Mouse (Mus musculus): ENCODE results near the gene Lpp.

Gene Lpp

DNA sequence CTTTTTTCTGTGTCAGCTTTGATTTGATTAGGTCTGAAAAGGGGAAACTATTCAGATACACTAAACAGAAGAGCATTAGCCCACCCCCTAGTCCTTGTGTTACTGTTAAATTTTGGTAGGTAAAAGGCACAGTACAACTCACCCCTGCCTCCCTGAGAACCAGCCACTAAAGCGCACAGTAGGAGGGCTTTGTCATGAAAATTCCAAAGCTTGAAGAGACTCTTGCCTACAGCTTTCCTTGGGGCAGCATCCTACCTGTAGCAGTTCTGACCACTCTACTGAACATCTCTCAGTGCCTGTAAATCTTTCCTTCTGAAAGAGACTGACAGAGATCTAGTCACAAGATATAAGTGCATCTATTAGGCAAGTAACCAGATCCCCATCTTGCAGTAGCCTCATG is 482.4 kb downstream of the Lpp start:
- no peak for DNase-seq (ENCODE audit: low spot score in 2 of 2)

DNA sequence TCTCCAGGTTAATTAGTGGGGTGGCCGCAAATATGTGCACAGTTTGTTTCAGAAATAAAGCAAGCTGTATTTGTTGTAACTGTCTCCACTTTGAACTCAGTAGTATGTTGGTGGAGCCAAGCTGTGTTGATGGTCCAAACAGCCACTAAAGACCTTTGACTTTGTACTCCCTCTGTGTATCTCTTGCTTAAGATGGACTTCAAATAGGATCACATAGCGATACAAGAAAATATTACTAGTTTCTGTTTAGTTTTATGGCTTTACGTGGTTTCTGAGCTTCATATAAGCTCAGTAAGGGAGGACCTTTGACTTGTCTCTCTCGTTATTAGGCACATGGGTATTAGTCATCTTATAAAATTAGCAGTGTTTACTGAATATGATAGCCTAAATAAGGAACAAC is 485.7 kb downstream of the Lpp start:
- no peak for DNase-seq (ENCODE audit: low spot score in 2 of 2)

DNA sequence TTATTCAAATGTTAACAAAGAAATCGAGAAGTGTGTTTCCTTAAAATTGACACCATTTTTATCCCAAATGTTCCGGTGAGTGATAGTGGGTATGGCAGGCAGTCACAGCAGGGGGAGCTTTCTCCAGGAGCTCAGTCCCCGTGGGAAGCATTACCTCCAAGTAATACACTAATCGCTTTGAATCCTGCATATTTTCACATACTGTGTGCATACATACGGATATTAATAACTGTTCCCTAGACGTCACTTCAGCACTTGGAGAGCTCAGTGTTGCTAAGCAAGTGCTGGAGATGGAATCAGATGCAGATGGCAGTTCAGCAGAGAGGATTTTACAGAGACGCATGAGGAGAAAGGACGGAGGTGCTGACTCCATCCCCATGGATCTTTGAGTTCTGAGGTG is 487.4 kb downstream of the Lpp start:
- DNase-seq (ENCODE audit: low spot score in 2 of 2), result no peak

DNA sequence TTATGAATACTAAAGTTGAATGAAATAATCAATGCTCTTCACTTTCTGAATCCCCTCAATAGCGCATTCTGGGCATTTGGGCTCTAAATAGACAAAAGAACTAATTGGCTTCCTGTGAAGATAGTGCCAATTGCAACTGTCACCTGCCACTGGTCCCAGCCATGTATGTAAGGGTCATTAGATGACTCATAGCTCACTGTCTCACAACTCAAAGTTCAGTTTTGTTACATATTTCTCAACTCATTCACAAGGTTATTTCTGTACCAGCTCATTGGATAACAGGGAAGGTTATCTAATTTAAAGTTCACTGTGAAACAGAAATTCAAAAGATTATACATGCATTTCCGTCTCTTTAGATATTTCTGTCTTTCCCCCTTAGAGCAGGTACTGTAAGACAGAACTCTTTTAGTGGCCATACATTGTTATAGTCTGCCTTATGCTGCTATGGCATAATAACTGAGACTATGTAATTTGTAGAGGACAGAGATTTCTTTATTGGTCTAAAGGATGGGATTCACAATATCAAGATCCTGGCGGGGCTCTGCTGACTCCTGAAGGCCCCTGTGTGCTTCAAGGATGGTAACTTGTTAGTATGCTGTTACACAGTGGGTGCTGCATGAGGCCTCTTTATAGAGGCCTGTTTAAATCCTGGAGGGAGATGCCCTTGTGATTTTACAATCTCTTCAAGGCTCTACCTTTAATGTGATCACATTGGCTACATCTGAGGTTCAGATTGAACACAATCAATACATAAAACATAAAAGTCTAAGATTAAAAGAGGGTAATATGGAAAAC is 488.9 kb downstream of the Lpp start:
- no peak for DNase-seq (ENCODE audit: low spot score in 2 of 2)

DNA sequence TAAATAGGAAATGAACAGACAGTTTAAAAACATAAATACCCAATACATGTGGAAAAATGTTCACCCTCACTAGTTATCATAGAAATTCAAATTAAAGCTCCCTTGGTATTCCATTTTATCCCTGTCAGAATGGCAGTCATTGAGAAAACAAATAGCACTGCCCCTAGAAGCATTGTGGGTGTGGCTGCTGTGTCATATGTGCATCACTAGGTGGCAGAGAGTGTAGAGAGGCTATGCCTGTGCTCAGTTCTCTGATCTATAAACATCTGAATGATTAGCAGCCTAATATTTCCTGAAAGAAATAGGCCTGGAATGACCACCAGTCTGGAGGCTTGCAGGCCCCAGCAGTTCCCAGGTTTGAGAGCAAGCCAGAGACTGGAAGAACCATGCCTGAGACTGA is 490.7 kb downstream of the Lpp start:
- DNase-seq (ENCODE audit: low spot score in 2 of 2), result no peak

DNA sequence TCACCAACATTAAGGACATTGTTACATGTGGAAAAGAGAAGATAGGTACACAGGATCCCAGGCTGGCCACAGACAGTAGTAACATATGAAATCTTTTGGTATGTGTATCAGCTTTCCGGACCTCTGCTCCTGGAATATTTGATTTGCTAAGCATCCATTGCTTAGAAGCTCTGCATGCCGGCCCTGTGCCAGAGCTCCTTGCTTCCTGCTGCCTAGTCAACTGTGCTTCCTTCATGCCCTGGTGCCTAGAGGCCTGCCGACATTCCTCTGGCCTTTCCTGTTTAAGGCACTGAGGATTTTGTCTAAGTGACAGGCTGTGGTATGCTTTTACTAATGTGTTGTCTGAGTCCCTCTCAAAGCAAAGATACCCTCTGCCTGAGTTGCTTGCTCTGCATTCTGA is 493.0 kb downstream of the Lpp start:
- DNase-seq (ENCODE audit: low spot score in 2 of 2), result no peak

DNA sequence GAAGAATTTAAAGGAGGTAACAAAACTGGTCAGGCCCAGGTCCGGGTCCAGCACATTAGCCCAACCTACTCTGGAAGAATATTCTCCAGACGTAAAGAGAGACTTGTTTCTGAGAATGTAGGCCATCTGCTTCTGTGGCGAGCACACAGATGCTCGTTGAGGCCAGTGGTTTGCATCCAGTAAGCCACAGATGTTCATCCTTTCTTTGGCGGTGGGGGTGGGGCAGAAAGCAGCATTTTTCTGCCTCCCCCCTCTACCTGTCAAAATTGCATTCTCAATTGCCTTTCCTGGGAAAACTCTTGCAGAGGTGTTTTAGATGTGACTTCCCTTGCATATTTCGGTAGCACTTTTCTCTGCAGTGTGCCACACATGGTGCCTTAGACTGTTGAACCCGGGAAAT is 493.6 kb downstream of the Lpp start:
- no peak for DNase-seq (ENCODE audit: low spot score in 2 of 2)

DNA sequence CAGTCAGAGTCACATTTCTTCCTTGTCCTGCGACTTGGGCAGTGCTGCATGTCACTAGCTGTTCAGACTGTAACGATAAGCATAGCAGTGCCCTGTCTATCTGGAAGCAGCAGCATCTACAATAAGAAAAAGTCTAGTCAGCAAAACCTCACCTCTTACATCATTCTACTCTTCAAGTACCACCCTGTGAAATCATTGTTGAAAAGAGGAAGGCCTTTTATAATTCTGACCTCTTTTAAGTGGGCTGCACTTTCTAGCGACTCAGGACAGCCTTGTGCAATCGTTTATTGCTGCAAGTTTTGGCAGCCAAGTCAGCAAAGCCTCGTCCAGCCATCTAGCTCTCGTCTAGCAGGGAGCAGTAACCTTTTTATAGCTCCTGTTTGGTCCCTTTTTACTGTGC is 498.1 kb downstream of the Lpp start:
- peak in 1 of 2 experiments; percentile 42 for DNase-seq (ENCODE audit: low spot score in 2 of 2)

DNA sequence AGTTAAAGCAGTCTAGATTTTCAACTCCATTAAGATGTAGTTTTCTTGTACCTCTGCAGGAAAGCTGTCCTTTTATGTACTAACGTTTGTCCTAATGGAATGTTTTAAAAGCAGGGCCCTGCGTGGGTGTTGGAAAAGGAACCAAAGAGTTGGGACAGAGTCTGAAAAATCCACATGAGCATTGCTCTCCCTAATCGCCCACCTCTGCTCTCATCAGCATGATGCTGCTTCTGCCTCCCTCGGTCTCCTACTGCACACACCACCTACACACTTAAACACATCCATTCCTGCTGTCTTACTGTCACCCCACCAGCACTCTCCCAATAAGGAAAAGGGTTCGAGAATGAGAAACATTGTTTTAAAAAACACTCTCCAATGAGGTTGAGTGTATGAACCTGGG is 501.9 kb downstream of the Lpp start:
- no peak for DNase-seq (ENCODE audit: low spot score in 2 of 2)

DNA sequence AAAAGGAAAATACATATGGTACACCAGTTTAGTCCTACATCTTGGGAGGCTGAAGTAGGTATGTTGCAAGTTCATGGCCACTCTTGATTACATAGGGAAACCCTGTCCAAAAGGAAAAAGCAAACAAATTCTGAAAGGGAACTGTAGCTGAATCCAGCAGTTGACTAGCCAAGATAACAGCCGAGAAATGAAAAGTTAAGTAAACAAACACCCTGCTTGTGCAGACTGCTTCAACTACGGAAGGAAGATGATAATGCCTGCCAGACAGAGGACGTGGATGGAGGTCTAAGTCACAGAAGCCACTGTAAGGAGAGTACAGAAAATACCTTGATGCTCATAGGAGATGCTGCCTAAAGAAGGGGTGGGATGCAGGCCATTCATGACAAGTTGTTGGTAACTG is 504.3 kb downstream of the Lpp start:
- DNase-seq (ENCODE audit: low spot score in 2 of 2), result no peak

DNA sequence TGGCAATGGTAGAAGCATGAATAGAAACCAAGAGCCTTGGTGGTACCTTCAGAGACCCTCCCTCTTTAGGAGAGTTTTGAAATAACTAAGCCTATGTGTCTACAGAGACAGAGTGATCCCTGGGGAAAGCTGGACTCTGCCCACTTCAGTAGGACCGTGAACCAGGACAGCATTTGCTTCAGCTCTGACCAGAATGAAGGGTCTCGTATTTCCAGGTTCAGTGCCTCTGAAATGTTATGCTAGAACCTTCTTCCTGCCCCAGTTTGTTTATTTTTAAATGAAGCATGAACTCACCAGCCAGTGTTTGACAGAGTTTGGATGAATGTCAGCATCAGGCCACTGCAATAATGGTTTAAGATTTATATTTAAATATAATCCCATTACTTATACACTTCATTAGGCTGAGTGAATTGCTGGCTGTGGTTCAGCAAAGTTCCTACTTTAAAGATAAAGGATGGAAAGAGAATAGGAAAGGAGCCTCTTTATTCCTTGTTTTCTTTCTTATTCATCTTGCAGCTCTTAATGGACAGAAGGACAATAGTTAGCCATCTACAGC is 507.0 kb downstream of the Lpp start:
- no peak for DNase-seq (ENCODE audit: low spot score in 2 of 2)

DNA sequence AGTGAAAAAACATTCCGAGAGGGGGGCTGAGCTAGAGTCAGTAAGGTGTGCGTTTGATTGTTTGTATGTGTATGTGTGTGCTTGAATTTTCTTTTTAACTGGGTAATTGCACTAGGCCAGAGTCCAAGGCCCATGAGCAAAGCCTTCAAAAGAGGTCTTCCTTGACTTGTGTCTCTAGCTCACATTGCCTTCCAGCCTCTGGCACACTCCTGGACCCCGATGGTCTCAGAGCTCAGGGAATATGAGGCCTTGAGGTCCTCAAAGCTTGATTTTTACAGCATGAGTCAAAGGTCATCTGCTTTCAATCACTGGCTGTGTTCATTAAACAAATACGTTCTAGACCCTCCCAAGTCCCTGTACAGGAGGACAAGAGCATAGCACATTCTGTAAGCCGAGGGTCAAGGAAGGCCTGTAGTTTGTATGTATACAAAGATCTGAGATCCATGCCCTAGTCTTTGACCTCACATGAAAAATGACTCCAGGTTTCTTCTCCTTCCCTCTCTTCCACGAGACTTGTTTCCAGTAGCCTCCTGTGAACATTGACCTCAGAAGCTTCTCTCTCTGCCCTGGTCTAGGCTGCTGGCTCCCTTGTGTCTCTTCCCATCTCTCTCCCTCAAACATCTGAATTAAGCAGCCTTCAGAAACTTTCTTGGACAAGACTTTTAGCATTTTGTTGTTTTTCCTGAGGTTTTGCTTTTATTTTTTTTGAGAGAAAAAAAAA is 508.0 kb downstream of the Lpp start:
- DNase-seq (ENCODE audit: low spot score in 2 of 2), result no peak

DNA sequence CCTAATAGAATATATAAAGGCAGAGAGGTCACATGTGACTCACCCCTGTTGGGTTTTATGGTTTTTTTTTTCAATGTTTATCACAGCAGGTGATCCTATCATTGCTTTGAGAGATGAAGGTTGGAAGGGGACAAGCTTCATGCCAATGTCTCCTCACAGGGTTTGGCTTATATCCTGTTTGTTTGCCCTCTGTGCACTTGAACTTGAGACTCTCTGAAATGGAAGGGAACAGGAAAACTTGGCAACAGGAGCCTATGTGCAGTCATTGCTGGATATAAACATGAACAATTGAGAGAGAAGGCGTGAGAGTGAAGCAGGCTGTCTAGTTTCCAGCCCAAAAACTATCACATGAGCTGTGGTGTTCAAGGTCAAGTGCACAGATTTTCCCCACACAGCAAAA is 508.8 kb downstream of the Lpp start:
- no peak for DNase-seq (ENCODE audit: low spot score in 2 of 2)

DNA sequence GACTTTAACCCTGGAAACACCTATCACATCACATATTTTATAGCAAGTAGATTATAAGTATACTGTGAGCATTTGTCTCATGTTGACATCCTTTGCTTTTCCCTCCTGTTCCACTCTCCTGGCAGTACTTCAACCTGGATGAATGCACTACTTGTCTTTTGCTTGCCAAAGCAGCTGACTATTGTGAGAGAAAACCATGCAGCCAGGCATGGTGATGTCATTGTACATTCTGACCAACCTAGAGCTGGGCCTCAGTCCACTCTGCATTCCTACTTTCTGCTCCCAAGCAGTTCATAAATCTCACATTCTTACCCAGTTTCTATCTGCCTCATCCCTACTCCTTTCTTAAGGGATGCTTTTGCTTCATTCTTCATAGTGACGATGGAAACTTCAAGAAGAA is 515.6 kb downstream of the Lpp start:
- no peak for DNase-seq (ENCODE audit: low spot score in 2 of 2)

DNA sequence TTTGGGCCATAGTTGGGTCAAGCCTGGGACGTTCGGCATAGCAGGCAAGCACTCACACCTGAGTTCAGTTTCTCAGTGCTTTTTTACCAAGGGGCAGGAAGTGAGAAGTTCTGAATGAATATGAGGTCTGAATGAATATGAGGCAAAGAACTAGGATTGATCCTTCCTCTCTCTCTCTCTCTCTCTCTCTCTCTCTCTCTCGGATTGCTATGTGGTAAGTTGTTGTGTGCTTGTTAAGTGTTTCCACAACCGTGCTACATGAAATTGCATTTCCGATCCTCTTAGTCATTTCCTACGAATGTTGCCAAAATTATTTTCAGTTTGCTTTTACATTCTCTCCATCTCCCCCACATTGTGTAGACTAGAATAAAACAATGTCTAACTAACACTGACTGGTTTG is 517.0 kb downstream of the Lpp start:
- no peak for DNase-seq (ENCODE audit: low spot score in 2 of 2)

DNA sequence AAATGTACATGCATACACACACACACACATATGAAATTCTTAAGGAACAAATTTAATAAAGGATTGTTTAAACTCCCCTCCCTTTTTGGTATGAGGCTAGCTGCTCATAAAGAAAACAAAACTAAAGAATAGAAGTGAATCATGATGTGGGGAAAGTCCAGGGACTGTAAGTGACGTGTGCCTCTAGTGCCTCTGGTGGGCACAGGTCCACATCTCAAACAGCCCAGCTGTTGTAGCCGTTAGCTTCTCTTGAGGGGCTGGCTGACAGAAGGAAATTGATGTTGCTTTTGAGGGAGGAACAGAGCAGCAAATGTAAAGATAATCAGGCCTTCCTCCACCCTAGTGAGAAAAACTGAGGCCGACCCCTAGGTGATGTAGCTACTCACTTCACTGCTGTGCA is 517.5 kb downstream of the Lpp start:
- DNase-seq (ENCODE audit: low spot score in 2 of 2), result no peak

DNA sequence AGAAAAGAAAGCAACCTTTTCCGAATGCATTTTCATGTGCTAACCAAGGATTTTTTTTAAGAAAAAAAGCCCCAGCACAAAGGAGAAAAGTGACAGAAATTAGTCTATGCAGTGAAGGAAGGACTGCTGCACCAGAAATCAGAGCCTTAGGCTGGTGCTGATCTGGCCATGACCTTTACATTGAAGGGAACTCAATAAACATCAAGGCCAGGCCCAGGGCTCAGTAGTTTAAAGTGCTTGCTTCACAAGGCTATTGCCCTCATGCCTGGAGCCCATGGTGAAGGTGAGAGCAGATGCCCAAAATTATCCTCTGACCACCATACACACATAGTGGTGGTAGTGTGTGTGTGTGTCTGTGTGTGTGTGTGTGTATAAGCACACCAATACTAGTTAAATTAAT is 519.1 kb downstream of the Lpp start:
- no peak for DNase-seq (ENCODE audit: low spot score in 2 of 2)

DNA sequence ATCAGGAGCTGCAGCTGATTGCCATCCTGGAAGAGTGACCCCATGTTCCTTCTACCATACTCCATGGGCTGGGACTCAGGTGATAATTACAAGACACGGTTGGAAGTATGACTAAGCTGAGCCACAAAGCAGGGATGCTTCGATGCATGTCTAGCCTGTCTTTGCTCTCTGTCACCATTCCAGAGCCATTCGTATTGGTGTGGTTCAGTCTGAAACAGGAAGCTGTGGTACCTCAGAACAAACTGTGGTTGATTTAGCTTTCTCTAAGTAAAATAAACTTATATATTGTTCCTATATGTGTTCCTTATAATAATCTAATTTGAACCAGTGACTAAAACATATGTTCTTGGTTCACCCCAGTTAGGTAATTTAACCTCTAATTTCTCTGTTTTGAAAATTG is 519.7 kb downstream of the Lpp start:
- DNase-seq (ENCODE audit: low spot score in 2 of 2), result no peak

DNA sequence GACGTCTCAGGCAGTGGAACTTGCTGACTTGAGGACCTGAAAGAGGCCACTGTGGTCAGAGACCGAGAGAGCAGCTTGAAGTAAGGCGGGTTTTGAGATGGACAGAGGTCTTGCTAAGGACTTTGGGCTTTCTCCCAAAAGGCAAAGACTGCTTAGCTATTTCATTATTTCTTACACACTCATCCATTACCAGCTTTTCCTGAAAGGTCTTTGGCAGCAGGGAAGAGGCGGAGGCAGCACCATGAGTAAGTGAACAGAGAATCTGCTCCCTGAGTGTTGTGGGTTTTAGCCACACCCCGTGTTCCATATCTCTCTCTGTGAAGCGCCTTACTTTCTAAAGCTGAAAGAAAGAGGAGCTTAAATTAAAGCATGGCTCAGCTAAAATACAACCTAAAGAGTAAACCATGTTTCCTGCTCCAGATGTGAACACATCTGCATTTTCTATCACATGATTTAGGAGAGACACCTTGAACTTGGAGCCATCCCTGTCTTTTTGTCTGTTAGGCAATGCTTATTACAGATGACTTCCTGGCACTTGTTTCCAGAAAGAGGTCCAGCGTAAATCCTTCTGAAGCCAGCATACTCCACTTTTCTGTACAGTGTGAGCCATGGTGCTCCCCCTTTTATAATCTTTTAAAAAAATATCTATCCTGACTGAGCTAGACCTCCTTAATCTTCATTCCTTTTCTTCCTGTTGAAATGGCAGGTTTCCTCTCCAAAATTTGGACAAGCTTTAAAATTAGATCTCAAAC is 520.5 kb downstream of the Lpp start:
- no peak for DNase-seq (ENCODE audit: low spot score in 2 of 2)

DNA sequence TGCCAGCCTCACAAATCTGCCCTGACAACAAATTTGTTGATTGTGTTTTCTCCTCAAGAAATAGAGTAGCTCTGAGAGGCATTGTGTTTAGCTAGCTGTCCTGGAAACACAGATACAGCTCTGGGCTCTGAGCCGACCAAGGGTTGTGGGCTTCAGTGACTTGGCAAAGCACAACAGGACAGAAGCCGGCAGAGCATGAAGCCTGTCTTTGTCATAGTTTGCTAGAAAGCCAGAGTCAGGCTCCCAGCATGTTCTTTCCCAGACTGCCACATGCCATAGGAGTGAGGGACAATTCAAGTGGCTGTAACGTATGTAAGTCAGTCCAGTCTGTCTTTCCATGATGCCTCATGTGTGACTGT is 521.1 kb downstream of the Lpp start:
- no peak for DNase-seq (ENCODE audit: low spot score in 2 of 2)

DNA sequence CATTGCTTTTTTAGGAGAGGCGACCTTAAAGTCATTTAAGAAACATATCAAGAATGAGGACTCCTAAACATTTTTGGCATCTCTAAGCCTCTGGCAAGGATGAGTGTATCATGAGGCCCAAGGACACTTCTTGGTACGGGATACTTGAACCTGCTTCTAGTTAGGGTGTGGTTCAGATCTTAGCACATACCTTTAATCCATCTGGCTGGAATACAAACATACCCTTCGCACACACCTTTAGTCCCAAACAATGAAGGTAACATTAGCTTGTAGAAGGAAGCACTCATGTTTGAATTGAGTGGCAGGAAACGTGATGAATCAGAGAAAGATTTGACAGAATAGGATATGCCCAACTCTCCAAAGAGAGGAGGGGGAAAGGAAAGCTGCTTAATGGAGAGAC is 522.2 kb downstream of the Lpp start:
- DNase-seq (ENCODE audit: low spot score in 2 of 2), result no peak

DNA sequence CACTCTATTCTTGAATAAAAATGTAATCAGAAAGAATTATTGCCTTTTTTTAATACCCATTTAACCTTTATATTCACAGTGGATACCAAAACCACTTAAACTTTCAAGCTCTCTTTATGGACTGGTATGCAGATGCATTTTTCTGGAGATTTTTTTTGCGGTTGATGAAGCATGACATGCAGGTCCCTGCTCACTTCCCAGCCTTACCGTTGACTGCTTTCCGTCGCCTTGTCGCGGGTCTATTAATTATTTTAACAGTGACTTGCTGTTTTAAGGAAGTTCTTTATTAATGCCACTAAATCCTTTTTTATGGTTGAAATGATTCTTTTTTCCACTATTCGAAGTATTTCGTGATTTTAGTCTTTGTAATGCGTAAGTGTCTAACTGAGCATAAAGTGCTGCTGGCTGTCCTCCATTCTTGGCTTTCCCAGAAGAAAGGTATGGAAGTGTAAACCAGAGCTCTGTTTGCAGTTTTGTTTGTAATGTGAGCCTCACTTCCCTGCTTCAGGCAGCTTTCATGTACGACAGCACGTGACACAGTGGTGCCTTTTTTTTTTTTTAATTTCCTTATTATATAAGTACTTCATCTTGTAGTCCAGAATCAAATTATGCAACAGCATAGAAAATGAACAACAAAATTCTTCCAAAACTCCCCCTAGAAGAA is 526.2 kb downstream of the Lpp start:
- DNase-seq (ENCODE audit: low spot score in 2 of 2), result no peak
